Mouse (Mus musculus): ENCODE measurements around the gene Xrn2. TPM values are rescaled to one million over a fixed set of nuclear protein-coding genes. Genes with fewer than 3 reads are reported as not detected.

The Xrn2 gene
- polyA plus RNA-seq, 1 experiment from 2014 or later = 89.7 TPM

Other genes with a start within 250 kb of the Xrn2 start
- 23.4 and 25.2 TPM in 2 replicates for gene Kiz, start 157.1 kb upstream of the Xrn2 start, polyA plus RNA-seq (2016; fragmentation: Nextera tagmentation; extraction: Ambion mirVana)
- 0.25 and 0.41 TPM in 2 replicates for gene Nkx2-4, start 72.4 kb downstream of the Xrn2 start, polyA plus RNA-seq (2016; fragmentation: Nextera tagmentation; extraction: Ambion mirVana)
- gene Nkx2-2, start 181.2 kb downstream of the Xrn2 start, polyA plus RNA-seq (2016; fragmentation: Nextera tagmentation; extraction: Ambion mirVana) = 1.2 and 2.8 TPM in 2 replicates